ENCODE assay signal across 14 mouse cellular contexts in the genomic region with DNA sequence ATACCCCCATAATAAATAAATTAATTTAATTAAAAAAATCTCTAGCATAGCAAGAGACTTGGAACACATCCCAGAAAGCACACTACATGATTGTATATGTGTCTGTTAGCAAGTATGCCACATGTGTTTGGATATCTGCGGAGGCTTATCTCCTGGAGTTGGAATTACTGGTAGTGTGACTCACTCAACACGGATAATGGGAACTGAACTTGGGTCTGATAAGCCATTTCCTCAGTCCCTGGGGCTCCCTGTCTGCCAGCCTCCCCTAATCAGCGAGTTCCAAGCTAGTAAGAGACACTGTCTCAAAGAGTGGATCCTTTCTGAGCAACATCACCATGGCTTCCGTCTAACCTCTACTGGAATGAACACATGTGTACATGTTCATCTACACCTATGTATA.
"Had no signal": no experiment of that assay in that cellular context is flagged by ENCODE, and none has a peak within 500 bp of the region (broad histone marks: within the 10 kb centered on the region; RNA-seq: fewer than 3 reads in every experiment).

No protein-coding gene starts in this region.

- H3K36me3 ChIP-seq: midbrain, embryonic 15.5 days; neural tube, embryonic 12.5 days had no signal

- H3K27ac ChIP-seq: macrophage; midbrain, embryonic 13.5 days; midbrain, embryonic 15.5 days; neural tube, embryonic 12.5 days had no signal

- DNase-seq: liver, postnatal 0 days; lung, adult 2 months; lung, postnatal 14 days; lung, postnatal 36 days; right cerebral cortex, postnatal 14 days; thymus, adult 18-20 months; thymus, postnatal 14 days; thymus, postnatal 36 days had no signal

- H3K9ac ChIP-seq: liver, postnatal 0 days; midbrain, embryonic 13.5 days; midbrain, embryonic 15.5 days; neural tube, embryonic 12.5 days had no signal

- H3K27me3 ChIP-seq: megakaryocyte, embryonic 14.5 days; midbrain, embryonic 13.5 days; midbrain, embryonic 15.5 days; neural tube, embryonic 12.5 days had no signal

- H3K4me3 ChIP-seq: megakaryocyte, embryonic 14.5 days; midbrain, embryonic 13.5 days; midbrain, embryonic 15.5 days; neural tube, embryonic 12.5 days had no signal

- H3K9me3 ChIP-seq: midbrain, embryonic 13.5 days; midbrain, embryonic 15.5 days; neural tube, embryonic 12.5 days had no signal

- H3K4me2 ChIP-seq: midbrain, embryonic 11.5 days; midbrain, embryonic 13.5 days; midbrain, embryonic 15.5 days; neural tube, embryonic 12.5 days had no signal

- ATAC-seq: liver, postnatal 0 days; midbrain, embryonic 13.5 days; midbrain, embryonic 15.5 days had no signal

- H3K4me1 ChIP-seq: neural tube, embryonic 12.5 days had no signal
